Mouse (Mus musculus) lung, postnatal 0 days (tissue): ENCODE data around the gene Prss2.

Experiments used
- CTCF ChIP-seq: IDR thresholded peaks from 2 replicates; pipeline ENCODE4 v1.5.1; 2016; ENCODE audit warnings: antibody characterized with exemption, mild to moderate bottlenecking
- EP300 ChIP-seq: IDR thresholded peaks from 2 replicates; pipeline ENCODE4 v1.6.1; 2016; ENCODE audit warnings: antibody characterized with exemption, mild to moderate bottlenecking, control low read depth

GRCm38 (mm10) chr6:41504915-41505314, 16.7 kb upstream of the Prss2 start:
- TF ChIP-seq CTCF (no peak), EP300 (no peak)
